Mouse (Mus musculus) lung, embryonic 15.5 days (tissue): ENCODE results near the gene Muc5ac. TPM values are rescaled to one million over a fixed set of nuclear protein-coding genes. Genes with fewer than 3 reads are reported as not detected.

Experiments
- ATAC-seq: fragments of 200-750 bp; cut with Nextera tagmentation; 2 replicates; pipeline ENCODE4 v1.8.0; 2017; ENCODE audit warnings: moderate number of reproducible peaks, borderline replicate concordance; ENCODE audit not compliant: low FRiP score, low TSS enrichment; ENCODE audit errors: extremely low read depth
- H3K27ac ChIP-seq: fragments of 300-500 bp; sonication (generic); 2 replicates; pipeline ENCODE4 v1.5.1; 2015; ENCODE audit warnings: moderate library complexity, mild to moderate bottlenecking, inconsistent platforms
- H3K27me3 ChIP-seq: fragments of 300-500 bp; sonication (generic); 2 replicates; pipeline ENCODE4 v1.6.1; 2015; ENCODE audit warnings: inconsistent platforms
- H3K36me3 ChIP-seq: fragments of 300-500 bp; sonication (generic); 2 replicates; pipeline ENCODE4 v1.6.1; 2015; ENCODE audit warnings: inconsistent platforms
- H3K4me1 ChIP-seq: fragments of 300-500 bp; sonication (generic); 2 replicates; pipeline ENCODE4 v1.6.1; 2015; ENCODE audit warnings: inconsistent platforms
- H3K4me2 ChIP-seq: fragments of 300-500 bp; sonication (generic); 2 replicates; pipeline ENCODE4 v1.6.1; 2015; ENCODE audit warnings: inconsistent platforms, mild to moderate bottlenecking, moderate library complexity
- H3K4me3 ChIP-seq: fragments of 300-500 bp; sonication (generic); 2 replicates; pipeline ENCODE4 v1.5.1; 2015; ENCODE audit warnings: mild to moderate bottlenecking, inconsistent platforms
- H3K9ac ChIP-seq: fragments of 300-500 bp; sonication (generic); 2 replicates; pipeline ENCODE4 v1.6.1; 2015; ENCODE audit warnings: inconsistent platforms
- H3K9me3 ChIP-seq: fragments of 300-500 bp; sonication (generic); 2 replicates; pipeline ENCODE4 v1.6.1; 2016; ENCODE audit warnings: inconsistent platforms
- WGBS: fragments of 180-500 bp; shearing (Covaris S2); methylation state at CpG from one replicate; pipeline ENCODE4 v1.1.7; 2015; 5-methylcytosine and 5-hydroxymethylcytosine counted together
- polyA plus RNA-seq: library from polyadenylated mRNA; unstranded; fragments of >200 nt; fragmentation: Nextera tagmentation; extraction: Ambion mirVana; gene quantifications from 2 replicates; pipeline ENCODE4 v1.2.1, GENCODE M21; 2015

Gene Muc5ac
- polyA plus RNA-seq, 1 experiment from 2014 or later: 0.27 TPM

GRCm38 (mm10) chr7:141838779-141839178, 50.0 kb downstream of the Muc5ac start, which contains the start of gene Muc5b:
TSS of gene Muc5b (plus strand) at chr7:141839070.
- Histone ChIP-seq H3K36me3 (no peaks in the 10 kb centered on the region), H3K27me3 (no peaks in the 10 kb centered on the region), H3K4me2 (no peak within 1 kb of the TSS), H3K4me1 (peaks cover 7% of the 10 kb centered on the region; the same call in 1 of the 2 replicates), H3K27ac (no peak within 1 kb of the TSS), H3K4me3 (no peak within 1 kb of the TSS), H3K9me3 (no peaks in the 10 kb centered on the region), H3K9ac (no peak within 1 kb of the TSS)
- peak; percentile 60 for ATAC-seq
- WGBS: 50% methylated on average over 5 of the region's 5 CpGs

DNA sequence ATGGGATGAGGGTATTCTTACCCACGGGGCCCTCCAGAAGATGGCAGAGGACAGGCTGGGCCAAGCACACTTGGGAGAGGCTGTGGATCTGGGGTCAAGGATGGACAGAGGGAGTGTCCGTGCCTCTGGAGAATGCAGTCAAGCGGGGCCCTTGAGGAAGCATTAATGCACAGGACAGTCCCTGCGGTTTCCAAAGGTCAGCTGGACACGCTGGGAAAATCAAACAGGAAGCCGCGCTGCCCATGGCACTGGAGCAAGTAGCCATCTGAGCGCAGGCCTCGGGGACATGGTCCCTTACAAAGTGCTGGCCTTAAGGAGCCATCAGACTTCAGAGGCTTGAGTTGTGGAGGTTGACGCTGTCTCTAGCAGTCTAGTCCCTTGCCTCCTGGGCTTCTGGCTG, 51.6 kb downstream of the Muc5ac start:
- Histone ChIP-seq H3K4me3 (no peak overlapping the region), H3K27me3 (no peaks in the 10 kb centered on the region), H3K9ac (no peak overlapping the region), H3K36me3 (no peaks in the 10 kb centered on the region), H3K9me3 (no peaks in the 10 kb centered on the region), H3K27ac (no peak overlapping the region), H3K4me1 (peaks cover 7% of the 10 kb centered on the region; the same call in 1 of the 2 replicates), H3K4me2 (no peak overlapping the region)
- 74% methylated on average over 10 of the region's 10 CpGs for WGBS
- no peak for ATAC-seq

DNA sequence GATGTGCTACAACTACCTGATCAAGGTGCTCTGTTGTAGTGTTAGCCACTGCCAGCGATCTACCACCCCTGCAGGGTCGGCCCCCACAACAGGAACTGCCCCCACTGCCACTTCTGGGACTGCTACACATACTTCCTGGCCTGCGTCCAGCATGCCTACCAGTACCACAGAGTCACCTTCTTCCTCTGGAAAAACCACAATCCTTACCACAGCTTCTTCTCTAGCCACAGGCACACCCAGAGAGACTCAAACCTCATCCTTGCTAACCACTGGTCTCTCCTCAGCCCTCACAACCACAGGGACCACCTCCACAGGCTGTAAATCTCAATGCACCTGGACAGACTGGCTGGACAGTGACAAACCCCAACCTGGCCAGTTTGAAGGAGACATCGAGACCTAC, 72.3 kb downstream of the Muc5ac start:
- no peak overlapping the region for H3K4me2 ChIP-seq
- no peaks in the 10 kb centered on the region for H3K4me1 ChIP-seq
- no peaks in the 10 kb centered on the region for H3K9me3 ChIP-seq
- H3K4me3 ChIP-seq: no peak overlapping the region
- WGBS: 79% methylated on average over 4 of the region's 4 CpGs
- H3K9ac ChIP-seq: no peak overlapping the region
- H3K27me3 ChIP-seq: no peaks in the 10 kb centered on the region
- no peaks in the 10 kb centered on the region for H3K36me3 ChIP-seq
- no peak overlapping the region for H3K27ac ChIP-seq
- ATAC-seq: no peak

Other genes starting within 250 kb of the Muc5ac start
- gene Chid1, start 249.1 kb upstream of the Muc5ac start, polyA plus RNA-seq: 39.5 and 40.9 TPM in 2 replicates
- 69.1 and 73.4 TPM in 2 replicates for gene Ap2a2, start 226.8 kb upstream of the Muc5ac start, polyA plus RNA-seq
- 0.07 and 0.11 TPM in 2 replicates for gene Muc6, start 133.7 kb upstream of the Muc5ac start, polyA plus RNA-seq
- 0.08 and 0.37 TPM in 2 replicates for gene Muc2, start 98.6 kb upstream of the Muc5ac start, polyA plus RNA-seq
- 0.23 and 0.25 TPM in 2 replicates for gene Muc5b, start 50.1 kb downstream of the Muc5ac start, polyA plus RNA-seq
- gene Tollip, start 129.5 kb downstream of the Muc5ac start, polyA plus RNA-seq: 46.5 and 50.7 TPM in 2 replicates
- 0.48 and 0.69 TPM in 2 replicates for gene Brsk2, start 160.8 kb downstream of the Muc5ac start, polyA plus RNA-seq